Mouse (Mus musculus): ENCODE data around the gene Saa4.
"Not testable (repeated sequence)": the region's sequence is repeated elsewhere in the genome, so short reads cannot be mapped to it uniquely, and the experiment has no call there.

Saa4 gene

GRCm38 (mm10) chr7:46716897-46717296 is 15.5 kb downstream of the Saa4 start:
- in situ Hi-C loops (cut with MboI, MseI), result no loop called here

GRCm38 (mm10) chr7:46715600-46715999 is 16.8 kb downstream of the Saa4 start, which contains the start of gene Saa3:
Saa3 (minus strand) TSS chr7:46715700.
- in situ Hi-C loops (cut with MboI, MseI), result no loop called here

GRCm38 (mm10) chr7:46714518-46714917 is 17.9 kb downstream of the Saa4 start:
- in situ Hi-C loops (cut with MboI, MseI), result no loop called here

GRCm38 (mm10) chr7:46712250-46712649 is 20.2 kb downstream of the Saa4 start:
- in situ Hi-C loops (cut with MboI, MseI), result no loop called here

GRCm38 (mm10) chr7:46710390-46710844 is 22.0 kb downstream of the Saa4 start, which contains the start of gene Saal1:
Saal1 (minus strand) TSS chr7:46710680.
- in situ Hi-C loops (cut with MboI, MseI), result no loop called here

GRCm38 (mm10) chr7:46700521-46701025 is 31.8 kb downstream of the Saa4 start:
- in situ Hi-C loops (cut with MboI, MseI), result no loop called here

GRCm38 (mm10) chr7:46696754-46697153 is 35.6 kb downstream of the Saa4 start:
- in situ Hi-C loops (cut with MboI, MseI), result no loop called here

- in situ Hi-C loops (cut with MboI, MseI), result no loop called here
Measured at GRCm38 (mm10) chr7:46686827-46687226, 45.6 kb downstream of the Saa4 start.

GRCm38 (mm10) chr7:46680732-46681131 is 51.7 kb downstream of the Saa4 start:
- in situ Hi-C loops (cut with MboI, MseI), result no loop called here

- in situ Hi-C loops (cut with MboI, MseI), result not testable (repeated sequence)
Measured at GRCm38 (mm10) chr7:46679044-46679443, 53.4 kb downstream of the Saa4 start.

GRCm38 (mm10) chr7:46678417-46678816 is 54.0 kb downstream of the Saa4 start:
- in situ Hi-C loops (cut with MboI, MseI), result no loop called here

Data from T-helper 1 cell (primary cell).